Mouse (Mus musculus) stomach, postnatal 0 days (tissue): Measurements from ENCODE around the gene Hdac1.

Experiments used
- CTCF ChIP-seq: IDR thresholded peaks from 2 replicates; pipeline ENCODE4 v1.5.1; 2016; ENCODE audit warnings: antibody characterized with exemption, low read depth, mild to moderate bottlenecking, moderate library complexity
- EP300 ChIP-seq: optimal IDR thresholded peaks from 2 replicates; pipeline ENCODE3; 2016; ENCODE audit warnings: antibody characterized with exemption

GRCm38 (mm10) chr4:129572236-129573092 lies 30.0 kb upstream of the Hdac1 start:
- TF ChIP-seq CTCF (no peak), EP300 (no peak)
